Mouse (Mus musculus) layer of hippocampus, adult 2 months (tissue): Measurements from ENCODE around the gene Rxrg. TPM values are rescaled to one million over a fixed set of nuclear protein-coding genes. Genes with fewer than 3 reads are reported as not detected.
A peak's percentile ranks its signal among the peaks of the same experiment; 100 is the strongest.

Experiments used
- DNase-seq, 2 experiments: peaks; one replicate each; pipeline ENCODE4 v3.0.0; 2022; ENCODE audit warnings: low spot score in 2 of 2
- H3K27ac ChIP-seq: fragments of 200-600 bp; 2 replicates; pipeline ENCODE4 v1.8.1; 2022
- H3K4me3 ChIP-seq: fragments of 200-600 bp; 2 replicates; pipeline ENCODE4 v1.8.1; 2022; ENCODE audit warnings: mild to moderate bottlenecking
- CTCF ChIP-seq: fragments of 200-600 bp; conservative IDR thresholded peaks from 2 replicates; pipeline ENCODE4 v1.8.1; 2022; ENCODE audit warnings: antibody characterized with exemption, mild to moderate bottlenecking, moderate library complexity
- long read RNA-seq, 2 experiments: library from polyadenylated mRNA; stranded (forward); transcript quantifications; one replicate each; pipeline ENCODE4 v2.0.0; 2021; ENCODE audit warnings: borderline mapping rate in 2 of 2
- total RNA-seq, 2 experiments: library from RNA; stranded (reverse); gene quantifications; 2 replicates each; pipeline ENCODE4 v1.2.3; 2021

The Rxrg gene
- total RNA-seq = 1 to 10 TPM; 5.5 to 6.8 TPM
- long read RNA-seq, experiment 1, transcript Rxrg-201 (10 exons, 2,110 nt) = major isoform, 8 of 10 reads
- long read RNA-seq, experiment 1, partial matches to known transcripts = 1 of 10 reads
- long read RNA-seq, experiment 1, other reads (novel, unspliced or antisense) = 1 of 10 reads
- long read RNA-seq, experiment 2, transcript Rxrg-201 (10 exons, 2,110 nt) = major isoform, 9 of 13 reads
- long read RNA-seq, experiment 2, partial matches to known transcripts = 2 of 13 reads
- long read RNA-seq, experiment 2, other reads (novel, unspliced or antisense) = 2 of 13 reads

- DNase-seq = peak in 1 of 2 experiments; percentile 36
- Histone ChIP-seq H3K27ac (peak within 1 kb of the TSS; percentile 43; the same call in 1 of the 2 replicates), H3K4me3 (peak within 1 kb of the TSS; percentile 57)
- TF ChIP-seq CTCF = no peak
These were observed at the start of gene Rxrg for GRCm38 (mm10) chr1:167598255-167599081. Gene Rxrg, plus strand, starts transcription at chr1:167598384.

DNA sequence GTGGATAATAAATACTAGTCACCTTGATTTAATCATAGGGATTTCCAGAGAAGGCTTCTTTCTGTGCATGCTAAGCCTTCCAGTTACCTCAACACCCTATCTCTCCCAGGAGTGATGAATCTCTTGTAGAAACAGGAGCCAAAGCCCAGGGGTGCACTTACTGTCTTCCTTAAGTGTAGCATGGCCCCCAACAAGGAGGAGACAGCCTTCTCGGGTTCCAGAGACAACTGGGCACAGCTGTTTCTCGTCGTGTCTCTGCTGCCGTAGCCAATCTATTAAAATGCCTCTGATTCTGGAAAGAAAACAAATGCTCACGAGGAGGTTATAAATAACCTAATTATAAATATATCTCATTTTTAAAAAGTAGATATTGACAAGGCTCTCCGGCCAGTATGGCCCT is 48.9 kb upstream of the Rxrg start:
- no peak for TF ChIP-seq CTCF
- Histone ChIP-seq H3K27ac (no peak overlapping the region), H3K4me3 (no peak overlapping the region)
- no peak for DNase-seq

DNA sequence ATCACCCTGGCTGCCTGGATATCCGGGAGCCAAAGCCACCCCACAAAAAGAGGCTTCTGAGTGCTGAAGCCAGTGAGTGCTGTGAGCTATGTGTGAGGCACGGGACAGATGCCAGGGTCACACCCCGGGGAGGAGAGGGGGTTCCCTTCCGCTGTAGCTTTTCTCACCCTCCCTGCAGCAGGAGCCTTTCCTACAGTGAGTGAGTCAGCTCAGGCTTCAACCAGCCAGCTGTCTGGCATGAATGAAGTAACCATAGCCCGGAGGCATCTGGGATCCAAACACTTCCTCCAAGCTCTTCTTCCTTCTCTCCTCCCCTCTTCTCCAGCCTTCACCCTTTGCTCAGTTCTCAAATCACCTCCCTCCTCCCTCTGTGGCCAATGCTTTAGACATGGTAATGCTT is 46.6 kb upstream of the Rxrg start:
- peak; percentile 10 to 18 for DNase-seq
- no peak for TF ChIP-seq CTCF
- Histone ChIP-seq H3K27ac (no peak overlapping the region), H3K4me3 (no peak overlapping the region)

DNA sequence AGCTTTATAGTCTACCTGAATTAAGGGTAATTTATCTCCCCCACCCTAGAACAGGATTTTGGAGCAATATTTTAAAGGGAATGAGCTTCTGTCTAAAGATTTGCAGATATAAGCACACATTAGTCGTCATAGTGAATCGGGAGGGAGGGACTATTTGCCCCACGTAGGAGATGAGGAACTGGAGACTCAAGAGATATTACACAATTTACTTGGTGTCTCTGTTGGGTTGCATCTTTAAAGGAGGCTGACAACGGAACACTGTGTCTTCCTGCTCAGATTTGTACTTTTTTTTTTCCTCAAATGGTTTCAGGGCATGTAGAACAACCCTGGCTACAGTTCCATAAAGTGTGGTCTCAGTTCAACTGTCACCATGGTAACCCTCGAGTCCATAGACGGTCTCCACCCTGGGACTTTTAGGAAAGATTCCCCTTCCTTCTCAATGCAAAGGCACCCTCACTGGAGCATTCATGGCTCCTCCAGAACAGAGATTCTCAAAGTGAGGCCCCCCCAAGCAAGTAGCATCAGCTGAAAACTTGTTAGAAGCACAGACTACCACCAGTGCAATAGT is 44.1 kb upstream of the Rxrg start:
- no peak for TF ChIP-seq CTCF
- DNase-seq = no peak

GRCm38 (mm10) chr1:167566571-167566970 is 31.6 kb upstream of the Rxrg start:
- Histone ChIP-seq H3K4me3 (no peak overlapping the region), H3K27ac (no peak overlapping the region)
- DNase-seq = no peak
- TF ChIP-seq CTCF = no peak

More for the DNA sequence above, 44.1 kb upstream of the Rxrg start:
- H3K4me3 ChIP-seq = no peak overlapping the region
- H3K27ac ChIP-seq = no peak overlapping the region

GRCm38 (mm10) chr1:167579131-167579530 is 19.1 kb upstream of the Rxrg start:
- no peak overlapping the region for H3K27ac ChIP-seq

DNA sequence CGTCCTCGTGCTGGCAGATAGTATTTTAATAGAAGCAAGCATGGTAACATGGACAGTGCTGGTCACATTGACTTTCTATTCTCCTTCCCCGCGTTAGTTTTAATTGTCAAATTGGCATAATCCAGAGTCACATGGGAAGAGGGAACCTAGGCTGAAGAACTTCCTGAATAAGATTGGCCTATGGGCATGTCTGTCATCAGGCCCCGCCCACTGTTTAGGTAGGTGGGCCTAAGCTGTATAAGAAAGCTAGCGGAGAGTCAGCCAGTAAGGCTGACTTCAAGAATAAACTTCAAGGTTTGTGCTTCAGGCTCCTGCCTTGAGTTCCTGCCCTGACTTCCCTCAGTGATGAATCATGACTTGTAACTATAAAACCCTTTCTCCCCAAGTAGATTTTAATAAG is 15.0 kb upstream of the Rxrg start:
- no peak overlapping the region for H3K4me3 ChIP-seq
- H3K27ac ChIP-seq = no peak overlapping the region
- no peak for TF ChIP-seq CTCF
- no peak for DNase-seq

More at GRCm38 (mm10) chr1:167579131-167579530, 19.1 kb upstream of the Rxrg start:
- TF ChIP-seq CTCF = no peak
- no peak for DNase-seq
- H3K4me3 ChIP-seq = no peak overlapping the region

DNA sequence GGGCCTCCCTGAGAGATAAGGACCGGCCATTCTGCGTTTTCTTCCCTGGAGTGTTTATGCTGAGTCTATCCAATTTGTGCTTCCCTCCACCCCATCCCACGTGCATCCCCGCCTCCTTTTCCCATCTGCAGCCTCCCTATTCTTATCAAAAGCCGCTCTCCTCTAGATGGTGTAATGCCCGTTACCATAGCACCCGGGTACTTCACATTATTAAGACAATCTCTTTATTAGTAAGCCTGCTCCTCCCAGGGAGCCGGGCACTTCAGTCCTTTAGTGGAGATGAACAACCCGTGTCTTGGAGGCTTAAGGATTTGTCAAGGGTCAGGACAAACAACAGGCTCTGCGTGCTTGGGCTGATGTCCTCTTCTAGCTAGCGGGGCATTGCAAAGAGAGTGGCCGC is 14.3 kb upstream of the Rxrg start:
- peak; percentile 12 to 36 for DNase-seq
- TF ChIP-seq CTCF = no peak
- Histone ChIP-seq H3K27ac (no peak overlapping the region), H3K4me3 (no peak overlapping the region)

- no peak overlapping the region for H3K4me3 ChIP-seq
- TF ChIP-seq CTCF = no peak
- no peak overlapping the region for H3K27ac ChIP-seq
- DNase-seq = no peak
These were observed 9.2 kb upstream of the Rxrg start for GRCm38 (mm10) chr1:167588747-167589558.

- no peak for DNase-seq
- H3K27ac ChIP-seq = no peak overlapping the region
- H3K4me3 ChIP-seq = no peak overlapping the region
- no peak for TF ChIP-seq CTCF
These were observed 6.0 kb upstream of the Rxrg start for GRCm38 (mm10) chr1:167592175-167592574.

DNA sequence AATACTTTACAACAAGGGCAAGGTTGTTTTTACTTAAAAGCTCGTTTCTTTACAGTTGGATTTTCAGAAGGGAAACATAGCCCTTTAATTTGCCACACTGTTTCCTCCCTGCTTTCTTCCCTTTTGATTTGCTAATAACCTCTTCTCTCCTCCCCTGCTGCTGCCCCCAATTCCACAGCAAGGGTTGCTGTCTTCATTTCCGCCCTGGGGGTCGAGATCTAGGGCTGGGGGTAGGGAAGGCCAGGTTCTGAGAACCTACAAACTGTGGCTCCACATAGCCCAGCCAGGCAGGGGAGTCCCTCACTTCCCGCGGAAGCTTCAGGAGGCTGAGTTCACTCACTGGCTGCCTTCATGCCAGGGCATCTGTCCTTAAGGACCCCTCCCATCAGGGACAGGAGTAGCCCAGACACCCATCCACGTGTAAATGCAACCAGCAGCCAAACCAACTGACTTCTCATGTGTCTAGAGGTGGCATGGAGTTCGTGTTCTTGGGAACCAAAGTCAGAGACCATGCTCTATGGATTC is 1.1 kb downstream of the Rxrg start:
- DNase-seq = no peak
- TF ChIP-seq CTCF = no peak
- Histone ChIP-seq H3K4me3 (peak overlapping the region; percentile 57; the same call in 1 of the 2 replicates), H3K27ac (no peak overlapping the region)

DNA sequence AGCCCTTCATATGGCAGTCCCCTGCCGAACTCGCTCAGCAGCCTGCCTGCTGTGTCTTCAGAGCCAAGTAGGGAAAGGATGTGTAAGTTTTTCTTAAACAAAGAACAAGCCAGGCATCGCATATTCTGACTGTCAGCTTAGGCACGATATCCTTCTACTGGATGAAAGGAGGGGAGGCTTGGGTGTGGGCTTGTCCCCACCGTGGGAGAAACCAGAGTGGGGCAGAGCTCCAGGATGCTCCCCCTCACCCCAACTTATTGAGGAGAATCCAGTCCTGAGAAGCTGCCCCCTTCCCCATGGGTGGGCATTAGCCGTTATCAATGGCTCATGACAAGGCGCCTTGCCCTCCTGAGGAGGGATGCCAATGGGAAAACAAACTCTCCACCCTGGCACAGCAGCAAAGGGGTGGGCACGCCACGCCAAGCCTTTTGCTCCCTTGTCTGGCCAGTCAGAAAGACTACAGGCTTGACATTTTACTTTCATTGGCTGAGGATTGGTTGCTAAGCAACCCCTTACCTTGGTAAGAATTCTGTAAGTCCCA is 10.1 kb downstream of the Rxrg start:
- peak overlapping the region; percentile 48; the same call in 1 of the 2 replicates for H3K27ac ChIP-seq
- TF ChIP-seq CTCF = no peak
- peak overlapping the region; percentile 39 for H3K4me3 ChIP-seq
- peak; percentile 34 to 46 for DNase-seq
